Mouse (Mus musculus) gastrocnemius, postnatal 14 days (tissue): ENCODE measurements around the gene Aifm1. TPM values are rescaled to one million over a fixed set of nuclear protein-coding genes. Genes with fewer than 3 reads are reported as not detected.

Experiments used
- DNase-seq: peaks from one replicate; pipeline ENCODE4 v3.0.0; 2021; ENCODE audit warnings: mixed read lengths
- intact Hi-C: fragments of 180-260 bp; cut with DNase I; formaldehyde crosslinking; loops from one replicate; pipeline ENCODE4 v1.15.1; 2025; ENCODE audit warnings: low total_unique reads
- total RNA-seq, 2 experiments: library from RNA; stranded (reverse); gene quantifications; 2 replicates each; pipeline ENCODE4 v1.2.3; 2021

Gene Aifm1
- total RNA-seq, 2 experiments from 2014 or later = 46.3 to 53.6 TPM

GRCm38 (mm10) chrX:48432599-48433526 is 80.5 kb downstream of the Aifm1 start:
- no peak for DNase-seq
- intact Hi-C loops = no loop called here

GRCm38 (mm10) chrX:48429538-48429937 is 83.8 kb downstream of the Aifm1 start:
- no peak for DNase-seq
- intact Hi-C loops = loop anchor here (5.0 kb wide), 1 partner anchor 33 kb away; the partner anchor contains the start of gene Elf4

- intact Hi-C loops = loop anchor here (5.0 kb wide), 1 partner anchor 33 kb away; the partner anchor contains the start of gene Elf4
- no peak for DNase-seq
These were observed 84.3 kb downstream of the Aifm1 start for GRCm38 (mm10) chrX:48429100-48429499.

- intact Hi-C loops = loop anchor here (5.0 kb wide), 1 partner anchor 34 kb away; the partner anchor contains the start of gene Elf4
- DNase-seq = no peak
These were observed 84.7 kb downstream of the Aifm1 start for GRCm38 (mm10) chrX:48428642-48429041.

- intact Hi-C loops = loop anchor here (5.0 kb wide), 1 partner anchor 34 kb away; the partner anchor contains the start of gene Elf4
- DNase-seq = no peak
These were observed 85.1 kb downstream of the Aifm1 start for GRCm38 (mm10) chrX:48428241-48428640.

GRCm38 (mm10) chrX:48425280-48425679 is 88.1 kb downstream of the Aifm1 start:
- intact Hi-C loops = loop anchor here (5.0 kb wide), 1 partner anchor 37 kb away; the partner anchor contains the start of gene Elf4
- no peak for DNase-seq

Other genes starting within 250 kb of the Aifm1 start
- 1 to 10 TPM; 5.5 to 8.4 TPM for gene Bcorl1, start 172.2 kb downstream of the Aifm1 start, total RNA-seq
- 1 to 10 TPM; 3.9 to 4.7 TPM for gene Elf4, start 50.4 kb downstream of the Aifm1 start, total RNA-seq
- under 1 TPM in 1 of 2 experiments, not detected in 1; 0.53 TPM for gene Rab33a, start 5.7 kb upstream of the Aifm1 start, total RNA-seq
- gene Zfp280c, start 80.9 kb upstream of the Aifm1 start, total RNA-seq = 1 to 10 TPM; 6.6 to 6.7 TPM
- 1 to 10 TPM; 1.7 TPM for gene Slc25a14, start 109.8 kb upstream of the Aifm1 start, total RNA-seq
- not detected for gene Gpr119, start 160.9 kb upstream of the Aifm1 start, total RNA-seq
- gene Rbmx2, start 181.4 kb upstream of the Aifm1 start, total RNA-seq = 1 to 10 TPM; 1.3 to 1.6 TPM